Mouse (Mus musculus) small intestine, adult 2 months (tissue): ENCODE data around the gene C1qtnf7.

ENCODE experiments used
- CTCF ChIP-seq: fragments of 200-500 bp; IDR thresholded peaks from 2 replicates; pipeline ENCODE4 v1.5.1; 2012; ENCODE audit warnings: low read depth, mild to moderate bottlenecking, control low read depth, inconsistent platforms, low read length, moderate library complexity, mixed read lengths; ENCODE audit not compliant: insufficient replicate concordance, insufficient read length; ENCODE audit errors: extremely low read depth
- POLR2A ChIP-seq: fragments of 200-500 bp; IDR thresholded peaks from 2 replicates; pipeline ENCODE4 v1.6.1; 2012; ENCODE audit warnings: low read depth, mild to moderate bottlenecking, control low read depth, inconsistent platforms, low read length, moderate library complexity

DNA sequence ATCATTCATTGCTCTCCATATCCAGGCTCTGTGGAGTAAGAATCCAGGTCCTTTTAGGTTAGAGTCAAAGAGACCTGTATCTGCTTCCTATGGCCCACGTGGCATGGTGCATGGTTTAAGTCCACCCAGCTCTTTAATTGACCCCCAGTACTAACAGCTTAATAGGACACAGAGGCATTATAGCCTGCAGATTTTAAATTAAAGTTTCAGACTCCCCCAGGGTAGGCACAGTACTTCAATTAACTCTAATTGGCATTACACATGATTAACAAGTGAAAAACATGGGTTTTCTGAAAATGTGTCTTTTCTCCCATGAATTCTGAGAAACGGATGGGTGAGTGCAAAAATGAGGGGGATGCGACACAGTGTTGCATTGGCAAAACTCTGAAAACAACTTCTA is 92.7 kb downstream of the C1qtnf7 start:
- no peak for TF ChIP-seq CTCF
- TF ChIP-seq POLR2A = no peak
